In genomic region chr13:71489773-71490172, GRCm38 (mm10) we compare ENCODE assay signal across 26 mouse cellular contexts.
DNase-seq lines count a peak whose midpoint lies in the region; ATAC-seq and TF ChIP-seq lines count a peak whose summit lies in the region.
"Had no signal": no experiment of that assay in that cellular context is flagged by ENCODE, and none has a peak within 500 bp of the region (broad histone marks: within the 10 kb centered on the region; RNA-seq: fewer than 3 reads in every experiment).

No protein-coding gene starts in this region.

- TF ChIP-seq CTCF in hindbrain, postnatal 0 days (IDR thresholded peaks at IDR 0.05; ENCODE audit: low read depth): no peak
- TF ChIP-seq CTCF in lung, embryonic 14.5 days (IDR thresholded peaks at IDR 0.05; ENCODE audit: low read depth): no peak

- H3K9me3 ChIP-seq in hindbrain, postnatal 0 days (ENCODE audit: low read length): no peaks in the 10 kb centered on the region
- H3K9me3 ChIP-seq in hindbrain, embryonic 10.5 days: no peaks in the 10 kb centered on the region
- no peaks in the 10 kb centered on the region for H3K9me3 ChIP-seq in lung, embryonic 14.5 days (ENCODE audit: low read depth, low read length)
- H3K9me3 ChIP-seq: forebrain, embryonic 13.5 days; heart, embryonic 15.5 days; hindbrain, embryonic 12.5 days; limb, embryonic 10.5 days; limb, embryonic 15.5 days; midbrain, embryonic 10.5 days; midbrain, embryonic 15.5 days; neural tube, embryonic 15.5 days had no signal

- DNase-seq in hindbrain, postnatal 0 days (ENCODE audit: low spot score): peak; percentile 9
- DNase-seq in hindbrain, embryonic 10.5 days (ENCODE audit: low spot score): no peak
- peak; percentile 36 for DNase-seq in lung, embryonic 14.5 days
- DNase-seq in lung, postnatal 36 days: no peak
- DNase-seq in adrenal gland, postnatal 25 days: peak; percentile 4
- no peak for DNase-seq in MN1 (ENCODE audit: low spot score)
- DNase-seq: B cell, adult 2 months; cerebellum, adult 2 months; cerebellum, postnatal 14 days; gastrocnemius, postnatal 10 days; kidney, adult 18-20 months; lung, adult 2 months; lung, postnatal 14 days; retina, postnatal 1 day; right cerebral cortex, postnatal 14 days; thymus, postnatal 4 days had no signal

- H3K4me3 ChIP-seq in hindbrain, postnatal 0 days (ENCODE audit: low read length): no peak overlapping the region
- no peak overlapping the region for H3K4me3 ChIP-seq in hindbrain, embryonic 10.5 days
- no peak overlapping the region for H3K4me3 ChIP-seq in lung, embryonic 14.5 days (ENCODE audit: low read depth, low read length)
- H3K4me3 ChIP-seq: forebrain, embryonic 13.5 days; heart, embryonic 15.5 days; hindbrain, embryonic 12.5 days; layer of hippocampus, adult 2 months; limb, embryonic 10.5 days; limb, embryonic 15.5 days; midbrain, embryonic 10.5 days; midbrain, embryonic 15.5 days; neural tube, embryonic 15.5 days had no signal

- H3K36me3 ChIP-seq in hindbrain, postnatal 0 days (ENCODE audit: insufficient read depth, low read length): no peaks in the 10 kb centered on the region
- no peaks in the 10 kb centered on the region for H3K36me3 ChIP-seq in hindbrain, embryonic 10.5 days
- H3K36me3 ChIP-seq in lung, embryonic 14.5 days (ENCODE audit: insufficient read depth): no peaks in the 10 kb centered on the region
- H3K36me3 ChIP-seq: heart, embryonic 15.5 days; hindbrain, embryonic 12.5 days; limb, embryonic 10.5 days; limb, embryonic 15.5 days; midbrain, embryonic 10.5 days; midbrain, embryonic 15.5 days; neural tube, embryonic 15.5 days had no signal

- no peak for ATAC-seq in hindbrain, postnatal 0 days
- no peak for ATAC-seq in lung, embryonic 14.5 days (ENCODE audit: insufficient read depth)
- ATAC-seq: forebrain, embryonic 13.5 days; midbrain, embryonic 15.5 days had no signal

- no peak overlapping the region for H3K27ac ChIP-seq in hindbrain, postnatal 0 days
- no peak overlapping the region for H3K27ac ChIP-seq in hindbrain, embryonic 10.5 days
- no peak overlapping the region for H3K27ac ChIP-seq in lung, embryonic 14.5 days (ENCODE audit: low read depth)
- H3K27ac ChIP-seq: forebrain, embryonic 13.5 days; heart, embryonic 15.5 days; hindbrain, embryonic 12.5 days; layer of hippocampus, adult 2 months; limb, embryonic 10.5 days; limb, embryonic 15.5 days; liver, embryonic 14.5 days; midbrain, embryonic 10.5 days; midbrain, embryonic 15.5 days; neural tube, embryonic 15.5 days had no signal

- no peaks in the 10 kb centered on the region for H3K4me1 ChIP-seq in hindbrain, postnatal 0 days (ENCODE audit: insufficient read depth, low read length)
- H3K4me1 ChIP-seq in hindbrain, embryonic 10.5 days (replicated peaks): no peaks in the 10 kb centered on the region
- no peaks in the 10 kb centered on the region for H3K4me1 ChIP-seq in lung, embryonic 14.5 days (ENCODE audit: insufficient read depth)
- H3K4me1 ChIP-seq: forebrain, embryonic 13.5 days; heart, embryonic 15.5 days; hindbrain, embryonic 12.5 days; limb, embryonic 10.5 days; limb, embryonic 15.5 days; midbrain, embryonic 10.5 days; midbrain, embryonic 15.5 days; neural tube, embryonic 15.5 days had no signal

- no peaks in the 10 kb centered on the region for H3K27me3 ChIP-seq in hindbrain, postnatal 0 days (ENCODE audit: insufficient read depth, low read length)
- H3K27me3 ChIP-seq in hindbrain, embryonic 10.5 days (ENCODE audit: insufficient read depth, poor library complexity, severe bottlenecking): no peaks in the 10 kb centered on the region
- H3K27me3 ChIP-seq in lung, embryonic 14.5 days (ENCODE audit: insufficient read depth, low read length): no peaks in the 10 kb centered on the region
- H3K27me3 ChIP-seq: forebrain, embryonic 13.5 days; heart, embryonic 15.5 days; hindbrain, embryonic 12.5 days; limb, embryonic 15.5 days; midbrain, embryonic 15.5 days; neural tube, embryonic 15.5 days had no signal

- H3K4me2 ChIP-seq in hindbrain, postnatal 0 days (ENCODE audit: low read depth, low read length): no peak overlapping the region
- H3K4me2 ChIP-seq in lung, embryonic 14.5 days: no peak overlapping the region
- H3K4me2 ChIP-seq: forebrain, embryonic 13.5 days; heart, embryonic 15.5 days; hindbrain, embryonic 12.5 days; limb, embryonic 15.5 days; midbrain, embryonic 15.5 days; neural tube, embryonic 15.5 days had no signal

- H3K9ac ChIP-seq in hindbrain, postnatal 0 days (replicated peaks; ENCODE audit: low read length): no peak overlapping the region
- H3K9ac ChIP-seq in lung, embryonic 14.5 days: no peak overlapping the region
- H3K9ac ChIP-seq: forebrain, embryonic 13.5 days; heart, embryonic 15.5 days; hindbrain, embryonic 12.5 days; limb, embryonic 15.5 days; liver, embryonic 14.5 days; midbrain, embryonic 15.5 days; neural tube, embryonic 15.5 days had no signal

- 74% methylated on average over 6 of the region's 6 CpGs for WGBS in hindbrain, postnatal 0 days
- 80% methylated on average over 6 of the region's 6 CpGs for WGBS in hindbrain, embryonic 10.5 days
- WGBS in lung, embryonic 14.5 days: 45% methylated on average over 6 of the region's 6 CpGs

Comparison
In these comparisons a context has a peak if more than half of its experiments do, and no peak if none do; other contexts are left out.
1. DNase-seq: peak in hindbrain, postnatal 0 days (single experiment), lung, embryonic 14.5 days (single experiment) and adrenal gland, postnatal 25 days (single experiment); none in hindbrain, embryonic 10.5 days (single experiment), lung, postnatal 36 days (single experiment) and MN1 (single experiment).